Comparison of ENCODE assay signal across 22 mouse cellular contexts in genomic region chr5:30494606-30495005, GRCm38 (mm10). TPM values are rescaled to one million over a fixed set of nuclear protein-coding genes. Genes with fewer than 3 reads are reported as not detected.
"Had no signal": no experiment of that assay in that cellular context is flagged by ENCODE, and none has a peak within 500 bp of the region (broad histone marks: within the 10 kb centered on the region; RNA-seq: fewer than 3 reads in every experiment).

No protein-coding gene starts in this region.

- H3K4me1 ChIP-seq: liver, embryonic 15.5 days; megakaryocyte, embryonic 14.5 days; midbrain, embryonic 12.5 days; neural tube, embryonic 13.5 days had no signal

- ATAC-seq: midbrain, embryonic 16.5 days had no signal

- H3K9me3 ChIP-seq: liver, embryonic 15.5 days; megakaryocyte, embryonic 14.5 days; midbrain, embryonic 12.5 days; neural tube, embryonic 13.5 days had no signal

- DNase-seq: kidney, adult 18-20 months; kidney, postnatal 10 days; kidney, postnatal 4 days; lung, adult 2 months; lung, postnatal 10 days; right cerebral cortex, postnatal 14 days; thymus, adult 18-20 months; thymus, postnatal 14 days had no signal

- H3K27ac ChIP-seq: layer of hippocampus, adult 2 months; liver, embryonic 15.5 days; macrophage; midbrain, embryonic 12.5 days; neural tube, embryonic 13.5 days had no signal

- H3K4me2 ChIP-seq: liver, embryonic 11.5 days; liver, embryonic 15.5 days; midbrain, embryonic 12.5 days; neural tube, embryonic 13.5 days had no signal

- H3K27me3 ChIP-seq: midbrain, embryonic 12.5 days; neural tube, embryonic 13.5 days had no signal

- H3K4me3 ChIP-seq: layer of hippocampus, adult 2 months; liver, embryonic 15.5 days; megakaryocyte, embryonic 14.5 days; midbrain, embryonic 12.5 days; neural tube, embryonic 13.5 days had no signal

- H3K9ac ChIP-seq: liver, embryonic 15.5 days; midbrain, embryonic 12.5 days; neural tube, embryonic 13.5 days had no signal

- H3K36me3 ChIP-seq: liver, embryonic 15.5 days; midbrain, embryonic 12.5 days; neural tube, embryonic 13.5 days had no signal

RNA-seq across cellular contexts. Expression of gene 1700001C02Rik, which starts 28.8 kb away (rescaled TPM):
- total RNA-seq: left cerebral cortex, adult 18-20 months; left cerebral cortex, postnatal 10 days had no signal
- polyA plus RNA-seq: kidney, embryonic 14.5 days; limb, embryonic 11.5 days; liver, embryonic 11.5 days; liver, embryonic 15.5 days; macrophage; midbrain, embryonic 12.5 days; neural tube, embryonic 13.5 days; spleen, adult 2 months had no signal

RNA-seq across cellular contexts. Expression of gene Otof, which starts 32.9 kb away (rescaled TPM):
- polyA plus RNA-seq: limb, embryonic 11.5 days; liver, embryonic 15.5 days; macrophage had no signal

RNA-seq across cellular contexts. Expression of gene Cib4, which starts 51.0 kb away (rescaled TPM):
- total RNA-seq: layer of hippocampus, adult 2 months; layer of hippocampus, postnatal 14 days; left cerebral cortex, adult 18-20 months; left cerebral cortex, postnatal 10 days had no signal
- polyA plus RNA-seq: kidney, embryonic 14.5 days; limb, embryonic 11.5 days; liver, embryonic 11.5 days; liver, embryonic 15.5 days; macrophage; midbrain, embryonic 12.5 days; midbrain, embryonic 16.5 days; neural tube, embryonic 13.5 days; spleen, adult 2 months had no signal
